Mouse (Mus musculus) mesoderm, embryonic 11.5 days (tissue): ENCODE data around the gene Serpinb8.

Experiments used
- DNase-seq: peaks from one replicate; pipeline ENCODE4 v3.0.0-alpha.2; 2012; ENCODE audit warnings: low read depth, low spot score

Gene Serpinb8

DNA sequence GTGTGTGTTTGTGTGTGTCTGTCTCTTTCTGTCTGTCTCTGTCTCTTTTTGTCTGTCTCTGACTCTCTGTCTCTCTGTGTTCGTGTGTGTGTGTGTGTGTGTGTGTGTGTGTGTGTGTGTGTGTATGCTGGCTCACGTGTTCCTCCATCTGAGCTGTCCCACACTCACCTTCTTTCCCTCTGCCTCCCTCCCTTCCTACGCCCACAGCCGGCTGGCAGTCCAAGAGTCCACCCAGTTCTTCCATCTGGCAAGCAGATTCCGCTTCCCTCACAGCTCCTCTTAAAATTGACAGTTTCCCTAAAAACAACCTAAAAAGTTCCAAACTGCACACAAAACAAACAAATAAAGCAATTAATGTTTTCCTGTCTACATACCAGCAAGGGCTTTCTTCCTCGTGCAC, 55.3 kb downstream of the Serpinb8 start:
- DNase-seq: no peak

DNA sequence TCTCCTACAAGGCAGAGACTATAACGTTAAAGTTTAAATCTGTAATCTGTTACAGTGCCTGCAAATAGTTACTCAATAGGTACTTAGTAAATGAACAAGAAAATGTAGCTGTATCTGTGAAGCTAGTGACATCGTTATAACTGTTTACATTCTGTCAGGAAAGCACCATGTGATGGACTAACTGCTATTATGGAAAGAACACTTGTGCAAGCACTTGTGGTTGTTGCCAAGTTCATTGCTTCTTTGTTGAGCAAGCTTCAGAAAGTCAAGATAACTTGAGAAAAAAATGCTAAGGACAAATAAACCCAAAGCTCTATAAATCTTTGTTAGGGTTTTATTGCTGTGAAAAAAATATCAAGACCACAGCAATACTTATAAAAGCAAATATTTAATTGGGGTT, 67.9 kb downstream of the Serpinb8 start:
- DNase-seq: no peak
